Mouse (Mus musculus) CD4-positive naive resting alpha-beta T cell, adult 76 days (primary cell): ENCODE results near the gene Kng2. TPM values are rescaled to one million over a fixed set of nuclear protein-coding genes. Genes with fewer than 3 reads are reported as not detected.

ENCODE experiments used
- total RNA-seq: library from RNA; stranded (reverse); gene quantifications from one replicate; pipeline ENCODE4 v1.2.4, GENCODE M21; 2023

Kng2 gene
- total RNA-seq: not detected

DNA sequence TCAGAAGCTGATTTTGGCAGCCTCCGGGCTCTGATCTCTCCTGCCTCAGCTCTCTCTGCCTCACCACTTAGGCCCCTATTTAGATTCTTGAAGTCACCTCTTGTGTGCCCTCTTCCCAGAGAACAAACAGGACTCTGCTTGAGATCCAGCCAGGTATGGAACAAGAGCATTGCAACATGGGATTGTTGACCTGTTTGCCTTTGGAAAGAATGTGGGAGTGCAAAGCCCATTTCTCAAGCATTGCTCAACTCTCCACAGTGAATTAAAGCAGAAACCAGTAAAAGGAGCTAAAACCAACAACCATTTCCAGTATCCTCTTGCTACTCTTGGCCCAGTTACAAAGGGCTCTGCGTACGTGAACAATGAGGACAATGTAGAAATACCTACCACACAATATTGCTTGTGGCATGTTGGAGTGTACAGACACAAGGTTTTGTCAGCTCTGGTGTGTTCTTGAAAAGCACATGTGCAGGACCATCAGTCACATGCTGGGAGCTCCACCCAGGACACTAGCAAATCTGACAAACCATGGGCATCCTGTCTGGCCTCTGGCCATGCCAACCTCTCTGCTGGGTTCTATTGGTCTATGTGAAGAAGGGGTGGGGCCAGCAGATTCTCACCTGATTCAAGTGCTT, at the start of gene Kng2:
Gene Kng2 (minus strand): TSS at position 517 of the 635 bp plus-strand sequence.

DNA sequence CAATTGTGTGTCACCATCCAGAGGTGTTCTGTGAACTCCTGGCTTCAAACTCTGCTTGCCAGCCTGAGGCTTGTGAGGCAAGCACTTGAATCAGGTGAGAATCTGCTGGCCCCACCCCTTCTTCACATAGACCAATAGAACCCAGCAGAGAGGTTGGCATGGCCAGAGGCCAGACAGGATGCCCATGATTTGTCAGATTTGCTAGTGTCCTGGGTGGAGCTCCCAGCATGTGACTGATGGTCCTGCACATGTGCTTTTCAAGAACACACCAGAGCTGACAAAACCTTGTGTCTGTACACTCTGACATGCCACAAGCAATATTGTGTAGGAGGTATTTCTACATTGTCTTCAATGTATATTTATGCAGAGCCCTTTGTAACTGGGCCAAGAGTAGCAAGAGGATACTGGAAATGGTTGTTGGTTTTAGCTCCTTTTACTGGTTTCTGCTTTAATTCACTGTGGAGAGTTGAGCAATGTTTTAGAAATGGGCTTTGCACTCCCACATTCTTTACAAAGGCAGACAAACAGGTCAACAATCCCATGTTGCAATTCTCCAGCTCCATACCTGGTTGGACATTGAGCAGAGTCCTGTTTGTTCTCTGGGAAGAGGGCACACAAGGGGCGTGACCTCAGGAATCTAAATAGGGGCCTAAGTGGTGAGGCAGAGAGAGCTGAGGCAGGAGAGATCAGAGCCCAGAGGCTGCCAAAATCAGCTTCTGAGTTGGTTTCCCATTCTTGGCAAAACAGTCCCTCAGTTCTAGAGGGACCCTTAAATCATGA, 28.6 kb upstream of the Kng2 start, which contains the start of gene Kng1:
Gene Kng1 (plus strand): TSS at position 198 of the 780 bp plus-strand sequence.

DNA sequence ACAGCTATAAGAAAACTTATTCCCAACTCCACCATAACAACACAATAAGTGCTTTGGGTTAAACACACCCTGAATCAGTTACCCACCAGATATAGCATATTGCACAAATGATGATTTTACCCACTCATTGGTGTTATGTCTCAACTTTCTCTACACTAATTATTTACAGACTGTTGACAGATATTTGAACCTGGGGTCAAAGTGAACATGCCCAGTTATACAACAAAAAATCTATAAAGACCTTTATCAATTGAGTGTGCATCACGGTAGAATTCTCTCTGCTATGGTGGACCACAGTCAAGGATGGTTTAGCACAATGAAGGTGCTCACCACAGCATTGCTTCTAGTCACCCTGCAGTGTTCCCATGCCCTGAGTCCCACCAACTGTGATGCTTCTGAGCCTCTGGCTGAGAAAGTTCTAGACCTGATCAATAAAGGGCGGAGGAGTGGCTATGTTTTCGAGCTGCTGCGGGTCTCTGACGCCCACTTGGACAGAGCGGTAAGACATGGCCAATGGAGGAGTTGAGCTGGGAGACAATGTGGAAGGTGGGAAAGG, 78.4 kb downstream of the Kng2 start, which contains the start of gene Hrg:
Gene Hrg (plus strand): TSS at position 233 of the 556 bp plus-strand sequence.

Other genes starting within 250 kb of the Kng2 start
- not detected for gene Crygs, start 217.9 kb downstream of the Kng2 start, total RNA-seq
- gene Tbccd1, start 171.8 kb downstream of the Kng2 start, total RNA-seq: 15.6 TPM
- gene Dnajb11, start 171.6 kb downstream of the Kng2 start, total RNA-seq: 50.4 TPM
- gene Ahsg, start 138.2 kb downstream of the Kng2 start, total RNA-seq: not detected
- not detected for gene Fetub, start 111.1 kb downstream of the Kng2 start, total RNA-seq
- not detected for gene Hrg, start 78.4 kb downstream of the Kng2 start, total RNA-seq
- gene Kng1, start 28.4 kb upstream of the Kng2 start, total RNA-seq: not detected
- gene Eif4a2, start 78.0 kb upstream of the Kng2 start, total RNA-seq: 1,004 TPM
- 6.0 TPM for gene Rfc4, start 98.3 kb upstream of the Kng2 start, total RNA-seq
- gene Adipoq, start 117.1 kb upstream of the Kng2 start, total RNA-seq: not detected
- gene St6gal1, start 195.3 kb upstream of the Kng2 start, total RNA-seq: 121 TPM